Mouse (Mus musculus) kidney, embryonic 15.5 days (tissue): ENCODE measurements at regions not wholly inside any gene's neighbourhood (a gene's known extent, or its start where the extent isn't known, plus 50 kb on each side); places are given as distances from the start of the nearest gene placed in this dataset.
"Not testable (repeated sequence)": the region's sequence is repeated elsewhere in the genome, so short reads cannot be mapped to it uniquely, and the experiment has no call there.

ENCODE experiments used
- ATAC-seq: fragments of 200-750 bp; cut with Nextera tagmentation; replicated peaks from 2 replicates; pipeline ENCODE4 v1.8.0; 2017; ENCODE audit warnings: moderate TSS enrichment; ENCODE audit not compliant: low FRiP score
- H3K27ac ChIP-seq: fragments of 300-500 bp; sonication (generic); 2 replicates; pipeline ENCODE4 v1.5.1; 2015; ENCODE audit warnings: mild to moderate bottlenecking, inconsistent platforms
- H3K27me3 ChIP-seq: fragments of 300-500 bp; sonication (generic); 2 replicates; pipeline ENCODE4 v1.6.1; 2015; ENCODE audit warnings: inconsistent platforms
- H3K36me3 ChIP-seq: fragments of 300-500 bp; sonication (generic); 2 replicates; pipeline ENCODE4 v1.6.1; 2015; ENCODE audit warnings: inconsistent platforms
- H3K4me1 ChIP-seq: fragments of 300-500 bp; sonication (generic); 2 replicates; pipeline ENCODE4 v1.6.1; 2015; ENCODE audit warnings: inconsistent platforms
- H3K4me2 ChIP-seq: fragments of 300-500 bp; sonication (generic); 2 replicates; pipeline ENCODE4 v1.6.1; 2015; ENCODE audit warnings: moderate library complexity, mild to moderate bottlenecking, inconsistent platforms
- H3K4me3 ChIP-seq: fragments of 300-500 bp; sonication (generic); replicated peaks from 2 replicates; pipeline ENCODE4 v1.5.1; 2015; ENCODE audit warnings: mild to moderate bottlenecking, inconsistent platforms
- H3K9ac ChIP-seq: fragments of 300-500 bp; sonication (generic); 2 replicates; pipeline ENCODE4 v1.6.1; 2015; ENCODE audit warnings: mild to moderate bottlenecking, inconsistent platforms
- H3K9me3 ChIP-seq: fragments of 300-500 bp; sonication (generic); replicated peaks from 2 replicates; pipeline ENCODE4 v1.6.1; 2016; ENCODE audit warnings: inconsistent platforms
- WGBS: fragments of 180-500 bp; shearing (Covaris S2); methylation state at CpG from one replicate; pipeline ENCODE4 v1.1.7; 2015; ENCODE audit warnings: mixed read lengths; 5-methylcytosine and 5-hydroxymethylcytosine counted together

DNA sequence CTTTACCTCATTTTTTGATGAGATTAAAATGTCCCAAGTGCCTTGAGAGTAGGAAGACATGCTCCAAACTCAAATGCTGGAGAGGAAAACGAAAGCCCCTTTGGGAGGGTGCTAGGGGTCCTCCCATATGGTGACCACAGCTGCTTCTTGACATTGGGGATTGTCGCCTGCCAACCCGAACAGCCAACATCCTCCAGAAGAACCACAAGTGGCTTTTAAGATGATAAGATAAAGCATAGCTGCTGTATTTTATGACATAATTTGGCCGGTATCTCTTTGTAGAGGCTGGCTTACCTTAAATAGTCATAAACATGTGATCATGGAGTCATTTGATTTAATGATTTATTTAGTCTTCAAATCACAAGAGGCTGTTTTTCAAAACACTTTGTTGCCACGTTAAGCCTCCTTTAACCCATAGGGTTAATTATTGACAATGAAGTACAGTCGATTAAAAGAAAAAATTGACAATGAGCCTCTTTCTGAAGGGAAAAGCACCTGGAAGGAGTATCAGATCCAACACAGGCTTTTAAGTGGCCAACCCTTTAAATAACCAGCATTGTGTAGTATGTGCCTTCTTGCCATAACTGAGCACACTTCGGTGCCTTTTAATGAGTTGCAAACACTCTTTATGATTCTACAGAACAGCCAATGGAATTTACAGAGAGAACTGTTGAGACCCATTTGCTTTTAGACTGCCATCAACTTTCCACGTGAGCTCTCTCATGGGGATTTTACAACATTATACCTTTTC is 76.1 kb upstream of the Cdk6 start:
- not testable (repeated sequence) for H3K4me3 ChIP-seq, H3K9me3 ChIP-seq, H3K27me3 ChIP-seq, H3K9ac ChIP-seq, H3K4me2 ChIP-seq, H3K27ac ChIP-seq, ATAC-seq, H3K36me3 ChIP-seq, H3K4me1 ChIP-seq
- WGBS: 72% methylated on average over 8 of the region's 8 CpGs

DNA sequence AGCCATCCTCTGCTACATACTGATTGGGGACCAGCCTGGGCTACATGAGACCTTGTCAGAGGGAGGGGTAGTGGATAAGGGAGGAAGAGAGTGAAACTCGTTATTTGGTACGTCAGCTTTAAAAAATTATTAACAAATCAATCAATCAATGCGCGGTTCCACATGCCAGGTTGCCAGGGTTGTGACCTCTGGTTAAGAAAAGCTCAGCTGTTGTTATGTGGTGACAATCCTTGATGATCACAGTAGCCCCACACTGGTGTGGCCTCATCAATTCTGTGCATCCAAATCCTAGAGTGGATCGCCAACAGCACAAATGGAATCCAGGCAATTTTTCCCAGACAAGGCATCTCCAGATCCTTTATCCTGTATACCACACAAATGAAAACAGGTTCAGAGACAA is 74.3 kb upstream of the Cdk6 start:
- no peak overlapping the region for H3K9ac ChIP-seq
- no peak for ATAC-seq
- WGBS: 81% methylated on average over 5 of the region's 5 CpGs

DNA sequence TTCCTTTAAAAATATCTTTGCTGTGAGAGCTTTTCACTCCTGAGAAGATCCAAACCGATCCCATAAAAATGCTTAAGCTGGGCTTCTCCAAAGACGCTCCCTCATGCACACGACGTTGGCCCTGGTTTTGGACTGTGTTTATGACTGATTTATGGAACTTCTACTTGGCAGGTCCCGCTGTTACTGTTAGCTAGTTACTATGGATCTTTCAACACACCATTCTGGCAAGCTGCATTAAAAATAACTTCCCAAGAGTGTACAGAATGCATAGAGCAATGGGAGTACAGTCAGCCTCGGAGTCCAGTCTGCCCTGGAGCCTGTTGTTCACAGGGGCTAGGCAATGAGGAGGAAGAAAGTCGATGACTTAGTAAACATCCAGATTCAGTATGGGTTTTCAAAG is 71.5 kb upstream of the Cdk6 start:
- Histone ChIP-seq H3K9me3 (no peaks in the 10 kb centered on the region), H3K4me3 (no peak overlapping the region), H3K36me3 (no peaks in the 10 kb centered on the region), H3K9ac (no peak overlapping the region), H3K4me1 (no peaks in the 10 kb centered on the region), H3K4me2 (no peak overlapping the region), H3K27ac (no peak overlapping the region), H3K27me3 (no peaks in the 10 kb centered on the region)
- WGBS: 67% methylated on average over 7 of the region's 7 CpGs
- no peak for ATAC-seq

More for the DNA sequence above, 74.3 kb upstream of the Cdk6 start:
- Histone ChIP-seq H3K9me3 (no peaks in the 10 kb centered on the region), H3K27me3 (no peaks in the 10 kb centered on the region), H3K4me2 (no peak overlapping the region), H3K4me3 (no peak overlapping the region), H3K36me3 (no peaks in the 10 kb centered on the region), H3K4me1 (no peaks in the 10 kb centered on the region), H3K27ac (no peak overlapping the region)

DNA sequence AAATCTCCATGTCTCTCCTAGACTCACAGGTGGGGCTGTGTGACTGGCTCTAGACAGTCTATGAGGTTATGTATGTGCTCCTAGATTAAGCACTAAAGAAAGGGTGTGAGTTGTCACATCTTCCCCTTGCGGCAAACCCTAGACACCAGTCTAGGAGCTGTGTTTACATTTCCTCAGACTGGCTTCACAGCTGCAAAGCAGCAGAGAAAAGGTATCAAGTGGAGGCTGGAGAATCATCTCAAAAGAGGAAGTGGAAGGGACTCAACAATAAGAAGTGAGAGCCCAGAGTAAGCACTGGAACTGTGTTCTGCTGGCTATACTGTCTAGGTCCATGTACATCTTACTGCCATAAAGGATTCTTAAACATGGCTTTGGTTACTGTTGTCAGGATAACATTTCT is 68.1 kb upstream of the Cdk6 start:
- not testable (repeated sequence) for H3K36me3 ChIP-seq, ATAC-seq, H3K4me3 ChIP-seq, H3K9ac ChIP-seq, H3K4me2 ChIP-seq, H3K9me3 ChIP-seq, H3K27ac ChIP-seq, H3K4me1 ChIP-seq, H3K27me3 ChIP-seq
- WGBS: 43% methylated on average over 1 of the region's 1 CpGs

DNA sequence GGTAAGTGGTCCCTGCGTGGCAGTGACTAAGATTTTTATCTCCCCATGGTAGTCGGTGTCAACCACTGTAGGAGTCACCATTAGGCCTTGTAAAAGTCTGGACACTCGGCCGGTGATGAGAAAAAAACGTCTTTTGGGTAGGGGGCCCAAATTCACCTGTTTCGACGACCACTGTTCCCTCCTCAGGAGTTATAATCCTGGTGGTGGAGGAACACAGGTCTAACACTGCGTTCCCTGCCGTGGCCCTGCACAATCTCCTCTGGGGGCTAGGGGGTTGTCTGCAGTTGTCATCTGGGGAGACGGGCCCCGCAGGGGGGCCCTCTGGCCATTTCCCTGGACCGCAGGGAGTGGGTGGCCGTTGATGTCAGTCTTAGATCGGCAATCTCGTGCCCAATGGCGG is 64.0 kb upstream of the Cdk6 start:
- WGBS: 91% methylated on average over 16 of the region's 16 CpGs
- H3K36me3 ChIP-seq, H3K9me3 ChIP-seq, H3K27ac ChIP-seq, ATAC-seq, H3K4me3 ChIP-seq, H3K4me2 ChIP-seq, H3K27me3 ChIP-seq, H3K4me1 ChIP-seq, H3K9ac ChIP-seq: not testable (repeated sequence)

DNA sequence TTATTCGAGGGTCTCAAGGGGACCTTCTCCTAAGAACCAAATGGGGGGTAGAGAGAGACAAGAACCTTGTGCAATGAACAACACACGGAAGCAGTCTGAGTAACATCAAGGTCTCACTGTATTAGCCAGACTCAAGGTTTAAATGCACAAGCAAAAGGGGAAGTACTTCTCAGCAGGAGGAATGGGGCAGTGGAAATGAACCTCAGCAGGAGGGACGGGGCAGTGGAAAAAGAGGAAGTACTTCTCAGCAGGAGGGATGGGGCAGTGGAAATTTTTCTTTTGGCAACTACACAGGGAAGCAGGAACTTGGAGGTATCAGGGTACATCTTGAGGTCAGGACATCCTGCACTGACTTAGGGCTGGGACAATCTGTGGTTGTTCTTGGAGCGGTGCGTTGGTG is 62.3 kb upstream of the Cdk6 start:
- not testable (repeated sequence) for H3K27me3 ChIP-seq, ATAC-seq, H3K9me3 ChIP-seq, H3K4me2 ChIP-seq, H3K9ac ChIP-seq, H3K27ac ChIP-seq, H3K4me3 ChIP-seq, H3K4me1 ChIP-seq, H3K36me3 ChIP-seq
- 86% methylated on average over 5 of the region's 5 CpGs for WGBS

DNA sequence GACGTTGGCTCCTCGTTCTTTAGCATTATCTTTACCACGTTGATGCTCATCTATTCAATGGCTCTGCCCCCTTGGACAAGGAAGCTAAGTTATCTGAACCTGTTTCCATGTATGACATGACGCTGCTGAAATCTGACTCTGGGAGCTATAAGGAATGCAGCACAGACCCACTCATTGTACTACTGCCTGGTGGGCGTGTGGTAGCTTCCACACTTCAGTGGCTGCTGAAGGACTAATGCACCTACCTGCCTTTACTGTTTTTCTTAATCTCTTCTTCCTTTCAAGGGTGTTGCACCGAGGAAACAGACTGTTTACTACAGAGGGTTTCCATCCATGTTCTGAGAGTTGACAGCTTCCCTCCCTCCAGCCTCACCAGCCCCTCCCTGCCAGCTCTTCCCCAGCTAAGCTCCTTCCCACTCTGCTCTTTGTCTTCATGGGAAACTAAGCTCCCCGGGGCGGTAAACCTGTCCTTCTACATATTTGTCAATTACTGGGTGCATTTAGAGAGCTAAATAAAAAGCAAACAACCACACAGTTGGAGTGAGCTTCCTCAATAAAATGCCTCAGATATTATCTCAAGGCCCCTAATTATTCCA is 59.3 kb upstream of the Cdk6 start:
- not testable (repeated sequence) for H3K9me3 ChIP-seq

DNA sequence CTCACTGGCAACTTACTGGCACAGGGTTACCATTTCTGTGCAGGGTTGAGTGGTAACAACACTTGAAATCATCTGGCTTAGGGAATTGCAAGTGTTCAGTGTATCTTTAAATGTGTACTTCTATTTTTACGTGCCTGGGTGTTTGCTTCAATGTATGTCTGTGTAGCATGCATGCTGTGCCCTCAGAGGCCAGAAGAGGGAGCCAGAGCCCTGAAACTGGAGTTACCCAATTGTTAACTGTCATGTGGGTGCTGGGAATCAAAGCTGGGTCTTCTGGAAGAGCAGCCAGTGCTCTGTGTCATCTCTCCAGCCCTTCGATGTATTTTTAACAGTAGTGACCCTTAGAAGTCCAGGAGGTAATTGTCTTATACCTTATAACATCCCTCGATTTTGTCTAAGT is 58.2 kb upstream of the Cdk6 start:
- Histone ChIP-seq H3K36me3 (no peaks in the 10 kb centered on the region), H3K27me3 (no peaks in the 10 kb centered on the region), H3K4me2 (no peak overlapping the region), H3K9me3 (0 out of 2 replicates have a peak, but pooled peaks cover 5% of the 10 kb centered on the region), H3K27ac (no peak overlapping the region), H3K4me3 (no peak overlapping the region), H3K9ac (no peak overlapping the region), H3K4me1 (no peaks in the 10 kb centered on the region)
- ATAC-seq: no peak
- WGBS: 94% methylated on average over 3 of the region's 3 CpGs

More for the DNA sequence above, 59.3 kb upstream of the Cdk6 start:
- H3K27me3 ChIP-seq, H3K36me3 ChIP-seq, ATAC-seq, H3K4me1 ChIP-seq, H3K4me2 ChIP-seq, H3K9ac ChIP-seq, H3K27ac ChIP-seq, H3K4me3 ChIP-seq: not testable (repeated sequence)
- WGBS: 68% methylated on average over 8 of the region's 8 CpGs

DNA sequence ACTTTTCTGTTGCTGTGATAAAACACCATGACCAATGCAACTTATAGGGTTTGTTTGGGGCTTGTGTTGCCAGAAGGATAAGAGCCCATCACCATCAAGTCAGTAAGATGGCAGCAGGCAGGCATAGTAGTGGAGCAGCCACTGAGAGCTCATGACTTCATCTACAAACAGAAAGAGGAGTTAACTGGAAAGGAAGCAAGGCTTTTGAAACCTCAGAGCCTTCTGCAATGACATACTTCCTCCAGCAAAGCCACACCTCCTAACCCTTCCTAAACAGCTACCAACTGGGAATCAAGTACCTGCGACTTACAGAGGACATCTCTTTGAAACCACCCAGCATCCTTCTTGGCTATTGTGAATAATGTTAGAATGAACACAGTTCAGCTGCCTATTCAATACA is 57.0 kb upstream of the Cdk6 start:
- not testable (repeated sequence) for H3K36me3 ChIP-seq, H3K27ac ChIP-seq, H3K9me3 ChIP-seq, ATAC-seq, H3K4me1 ChIP-seq, H3K9ac ChIP-seq, H3K4me2 ChIP-seq, H3K4me3 ChIP-seq, H3K27me3 ChIP-seq
- 97% methylated on average over 1 of the region's 1 CpGs for WGBS

DNA sequence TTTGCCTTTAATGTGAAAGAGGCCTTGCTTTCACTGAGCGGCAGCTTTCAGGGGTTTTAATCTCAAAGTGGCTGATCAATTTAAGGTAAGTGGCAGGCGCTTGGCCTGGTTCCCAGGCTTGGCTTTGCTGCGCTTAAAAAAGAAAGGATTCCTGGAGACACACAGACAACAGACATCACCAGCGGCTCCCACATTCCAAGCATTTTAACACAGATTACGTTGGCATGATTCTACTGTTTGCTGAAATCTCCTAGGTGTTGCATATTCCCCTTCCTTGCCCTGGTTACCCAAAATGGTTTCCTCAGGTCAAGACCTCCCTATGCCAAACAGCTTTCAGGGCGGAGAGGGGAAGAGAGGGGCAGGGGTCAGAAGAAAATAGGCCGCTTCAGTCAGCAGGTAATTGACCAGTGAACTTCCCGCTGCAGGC is 51.3 kb upstream of the Cdk6 start:
- H3K27ac ChIP-seq, H3K27me3 ChIP-seq, H3K4me3 ChIP-seq, H3K9me3 ChIP-seq, H3K36me3 ChIP-seq, H3K9ac ChIP-seq, H3K4me2 ChIP-seq, H3K4me1 ChIP-seq, ATAC-seq: not testable (repeated sequence)
- 33% methylated on average over 8 of the region's 8 CpGs for WGBS
